Mouse (Mus musculus) right cerebral cortex, postnatal 10 days (tissue): Measurements from ENCODE around the gene Gdpd5.
"Not testable (repeated sequence)": the region's sequence is repeated elsewhere in the genome, so short reads cannot be mapped to it uniquely, and the experiment has no call there.

Source experiments
- DNase-seq, 2 experiments: peaks; one replicate each; pipeline ENCODE4 v3.0.0; 2021; ENCODE audit warnings: low spot score in 2 of 2

The Gdpd5 gene

GRCm38 (mm10) chr7:99474836-99475561, 93.8 kb downstream of the Gdpd5 start:
- DNase-seq = peak; percentile 61 to 70

GRCm38 (mm10) chr7:99475562-99475911, 94.3 kb downstream of the Gdpd5 start:
- no peak for DNase-seq

- DNase-seq = peak; percentile 17 to 26
These were observed 95.4 kb downstream of the Gdpd5 start for GRCm38 (mm10) chr7:99476558-99477114.

GRCm38 (mm10) chr7:99477235-99477634, 96.0 kb downstream of the Gdpd5 start:
- peak in 1 of 2 experiments; percentile 17 for DNase-seq

GRCm38 (mm10) chr7:99482637-99483036, 101.4 kb downstream of the Gdpd5 start:
- no peak for DNase-seq

- peak; percentile 97 to 98 for DNase-seq
These were observed 102.2 kb downstream of the Gdpd5 start, which contains the start of gene Rps3 for GRCm38 (mm10) chr7:99483271-99483923. TSS of gene Rps3 (minus strand) at chr7:99483738.

- DNase-seq = no peak
These were observed 102.7 kb downstream of the Gdpd5 start for GRCm38 (mm10) chr7:99483924-99484319.

GRCm38 (mm10) chr7:99484679-99485078, 103.5 kb downstream of the Gdpd5 start:
- DNase-seq = no peak

GRCm38 (mm10) chr7:99489708-99490107, 108.5 kb downstream of the Gdpd5 start:
- DNase-seq = no peak

- DNase-seq = no peak
These were observed 117.9 kb downstream of the Gdpd5 start for GRCm38 (mm10) chr7:99499128-99499527.

- peak; percentile 83 to 90 for DNase-seq
These were observed 119.0 kb downstream of the Gdpd5 start for GRCm38 (mm10) chr7:99500201-99500600.

GRCm38 (mm10) chr7:99500655-99501054, 119.4 kb downstream of the Gdpd5 start:
- no peak for DNase-seq

GRCm38 (mm10) chr7:99501148-99501547, 119.9 kb downstream of the Gdpd5 start:
- no peak for DNase-seq

GRCm38 (mm10) chr7:99504556-99504955, 123.3 kb downstream of the Gdpd5 start:
- DNase-seq = no peak

GRCm38 (mm10) chr7:99508187-99508586, 127.0 kb downstream of the Gdpd5 start:
- not testable (repeated sequence) for DNase-seq

GRCm38 (mm10) chr7:99510087-99510501, 128.9 kb downstream of the Gdpd5 start:
- DNase-seq = peak; percentile 76 to 83
